Mouse (Mus musculus) MEL (cell line): ENCODE results near the gene Psap. TPM values are rescaled to one million over a fixed set of nuclear protein-coding genes. Genes with fewer than 3 reads are reported as not detected.

Source experiments
- DNase-seq: peaks from one replicate; pipeline ENCODE4 v3.0.0; 2011; ENCODE audit warnings: low read depth, low spot score
- H3K27ac ChIP-seq: 2 replicates; pipeline ENCODE4 v1.5.1; 2012; ENCODE audit warnings: low read depth, mild to moderate bottlenecking, control low read depth, low read length, moderate library complexity; ENCODE audit not compliant: control insufficient read depth
- H3K27me3 ChIP-seq, 2 experiments: fragments of 150-350 bp in 1 of 2; sonication (generic) in 1 of 2; 2 replicates each; pipeline ENCODE4 v1.6.1; 2012; ENCODE audit warnings: low read length in 2 of 2, mild to moderate bottlenecking in 2 of 2, improper control_type of control experiment in 1 of 2, moderate library complexity in 1 of 2; ENCODE audit not compliant: insufficient read depth in 2 of 2, control insufficient read depth in 1 of 2
- H3K36me3 ChIP-seq, 2 experiments: 2 replicates each; pipeline ENCODE4 v1.6.1; 2012 to 2014; ENCODE audit warnings: low read length in 2 of 2, improper control_type of control experiment in 1 of 2, inconsistent platforms in 1 of 2, mild to moderate bottlenecking in 1 of 2; ENCODE audit not compliant: insufficient read depth in 2 of 2, control insufficient read depth in 1 of 2
- H3K4me1 ChIP-seq, 2 experiments: fragments of 150-350 bp in 1 of 2; sonication (generic) in 1 of 2; 2 replicates each; pipeline ENCODE4 v1.6.1; 2012; ENCODE audit warnings: low read length in 2 of 2, improper control_type of control experiment in 1 of 2, mild to moderate bottlenecking in 1 of 2; ENCODE audit not compliant: insufficient read depth in 2 of 2, control insufficient read depth in 1 of 2
- H3K4me3 ChIP-seq, 2 experiments: fragments of 150-350 bp in 1 of 2; sonication (generic) in 1 of 2; 2 replicates each; pipeline ENCODE4 v1.5.1; 2012; ENCODE audit warnings: low read depth in 2 of 2, low read length in 2 of 2, mild to moderate bottlenecking in 2 of 2, moderate library complexity in 2 of 2, control low read depth in 1 of 2, improper control_type of control experiment in 1 of 2; ENCODE audit not compliant: control insufficient read depth in 1 of 2, insufficient read depth in 1 of 2
- H3K79me2 ChIP-seq: 2 replicates; pipeline ENCODE4 v1.6.1; 2012; ENCODE audit warnings: mild to moderate bottlenecking, low read length, moderate library complexity; ENCODE audit not compliant: control insufficient read depth, poor library complexity, insufficient read depth
- H3K9ac ChIP-seq: 2 replicates; pipeline ENCODE4 v1.6.1; 2012; ENCODE audit warnings: low read depth, mild to moderate bottlenecking, control low read depth, low read length, moderate library complexity; ENCODE audit not compliant: control insufficient read depth, poor library complexity, severe bottlenecking
- H3K9me3 ChIP-seq: fragments of 150-350 bp; sonication (generic); replicated peaks from 2 replicates; pipeline ENCODE4 v1.6.1; 2012; ENCODE audit warnings: mild to moderate bottlenecking, low read length, improper control_type of control experiment, moderate library complexity; ENCODE audit not compliant: insufficient read depth
- BHLHE40 ChIP-seq: IDR thresholded peaks from 2 replicates; pipeline ENCODE4 v1.6.1; 2012; ENCODE audit warnings: low read depth, mild to moderate bottlenecking, inconsistent platforms, low read length, improper control_type of control experiment, borderline replicate concordance
- CTCF ChIP-seq, 3 experiments: IDR thresholded peaks in 2 of 3; conservative IDR thresholded peaks in 1 of 3; 2 replicates each; pipeline ENCODE4 v1.5.1; 2011 to 2012; ENCODE audit warnings: low read length in 3 of 3, low read depth in 2 of 3, mild to moderate bottlenecking in 2 of 3, improper control_type of control experiment in 1 of 3, inconsistent platforms in 1 of 3, mixed read lengths in 1 of 3, moderate library complexity in 1 of 3; ENCODE audit not compliant: control insufficient read depth in 1 of 3, insufficient read depth in 1 of 3, poor library complexity in 1 of 3, severe bottlenecking in 1 of 3
- ELF1 ChIP-seq: IDR thresholded peaks from 2 replicates; pipeline ENCODE4 v1.6.1; 2014; ENCODE audit warnings: low read depth, mild to moderate bottlenecking, inconsistent platforms, low read length, improper control_type of control experiment, moderate library complexity
- EP300 ChIP-seq, 2 experiments: IDR thresholded peaks; 2 replicates each; pipeline ENCODE4 v1.6.1; 2011; ENCODE audit warnings: improper control_type of control experiment in 2 of 2, low read length in 2 of 2, low read depth in 1 of 2, mild to moderate bottlenecking in 1 of 2
- ETS1 ChIP-seq: IDR thresholded peaks from 2 replicates; pipeline ENCODE4 v1.6.1; 2012; ENCODE audit warnings: low read depth, mild to moderate bottlenecking, inconsistent platforms, low read length, improper control_type of control experiment, moderate library complexity
- GATA1 ChIP-seq: IDR thresholded peaks from 2 replicates; pipeline ENCODE4 v1.6.1; 2011; ENCODE audit warnings: low read depth, low read length, improper control_type of control experiment
- JUND ChIP-seq: IDR thresholded peaks from 2 replicates; pipeline ENCODE4 v1.6.1; 2011; ENCODE audit warnings: low read depth, mild to moderate bottlenecking, improper control_type of control experiment, low read length
- KAT2A ChIP-seq: conservative IDR thresholded peaks from 2 replicates; pipeline ENCODE4 v1.6.1; 2012; ENCODE audit warnings: low read depth, low read length, improper control_type of control experiment, inconsistent platforms
- MAZ ChIP-seq: IDR thresholded peaks from 2 replicates; pipeline ENCODE4 v1.6.1; 2012; ENCODE audit warnings: low read depth, mild to moderate bottlenecking, inconsistent platforms, low read length, improper control_type of control experiment
- MYC ChIP-seq: IDR thresholded peaks from 2 replicates; pipeline ENCODE4 v1.6.1; 2011; ENCODE audit warnings: low read depth, mild to moderate bottlenecking, low read length, improper control_type of control experiment, moderate library complexity
- RAD21 ChIP-seq: IDR thresholded peaks from 2 replicates; pipeline ENCODE4 v1.6.1; 2011; ENCODE audit warnings: mild to moderate bottlenecking, low read depth, low read length, improper control_type of control experiment
- RCOR1 ChIP-seq: IDR thresholded peaks from 2 replicates; pipeline ENCODE4 v1.6.1; 2012; ENCODE audit warnings: low read depth, mild to moderate bottlenecking, inconsistent platforms, low read length, improper control_type of control experiment
- SIN3A ChIP-seq: IDR thresholded peaks from 2 replicates; pipeline ENCODE4 v1.6.1; 2012; ENCODE audit warnings: low read length, improper control_type of control experiment, inconsistent platforms
- SMC3 ChIP-seq: IDR thresholded peaks from 2 replicates; pipeline ENCODE4 v1.6.1; 2011; ENCODE audit warnings: low read depth, low read length, improper control_type of control experiment
- TAL1 ChIP-seq: IDR thresholded peaks from 2 replicates; pipeline ENCODE4 v1.6.1; 2012; ENCODE audit warnings: mild to moderate bottlenecking, inconsistent platforms, low read length, moderate library complexity, mixed read lengths
- TCF12 ChIP-seq: IDR thresholded peaks from 2 replicates; pipeline ENCODE4 v1.6.1; 2014; ENCODE audit warnings: low read depth, mild to moderate bottlenecking, inconsistent platforms, low read length, improper control_type of control experiment, moderate library complexity
- USF1 ChIP-seq: IDR thresholded peaks from 2 replicates; pipeline ENCODE4 v1.6.1; 2014; ENCODE audit warnings: low read depth, mild to moderate bottlenecking, inconsistent platforms, low read length, improper control_type of control experiment, moderate library complexity
- ZNF384 ChIP-seq: IDR thresholded peaks from 2 replicates; pipeline ENCODE4 v1.6.1; 2012; ENCODE audit warnings: low read depth, mild to moderate bottlenecking, inconsistent platforms, low read length, improper control_type of control experiment
- polyA plus RNA-seq, 2 experiments: library from polyadenylated mRNA; stranded (reverse) in 1 of 2; unstranded in 1 of 2; fragments of >175 nt in 1 of 2; fragments of >200 nt in 1 of 2; gene quantifications; 2 replicates each; pipeline versions ENCODE4 v1.2.1 to v1.2.4; 2012; ENCODE audit warnings: low replicate concordance in 2 of 2, low read depth in 1 of 2; ENCODE audit not compliant: insufficient read length in 2 of 2, insufficient read depth in 1 of 2, missing spikeins in 1 of 2
- total RNA-seq: library from RNA; depleted of rRNA; stranded (reverse); fragments of 300-350 nt; gene quantifications from 2 replicates; pipeline ENCODE4 v1.2.3, GENCODE M21; 2012

Gene Psap
- total and polyA plus RNA-seq, 3 experiments, result 56.8 to 153 (median 106) TPM

- H3K9ac ChIP-seq, result no peak overlapping the region
- H3K36me3 ChIP-seq, result peaks cover 2 to 60% of the 10 kb centered on the region in 2 experiments; a peak in 3 of 4 replicates
- H3K9me3 ChIP-seq, result no peaks in the 10 kb centered on the region
- H3K79me2 ChIP-seq, result peaks cover 64% of the 10 kb centered on the region
- no peak overlapping the region for H3K27ac ChIP-seq
- peaks cover 25 to 79% of the 10 kb centered on the region in 2 experiments for H3K4me1 ChIP-seq
- TF ChIP-seq RAD21 (no peak), ELF1 (no peak), MAZ (no peak), SIN3A (no peak), BHLHE40 (no peak), JUND (no peak), RCOR1 (no peak), CTCF (IDR thresholded peaks at IDR 0.05 in 2 of 3, conservative IDR thresholded peaks at IDR 0.05 in 1 of 3; ENCODE audit: control insufficient read depth in 1 of 3, insufficient read depth in 1 of 3, low read depth in 2 of 3, low read length in 3 of 3, poor library complexity in 1 of 3, severe bottlenecking in 1 of 3) (no peak), TCF12 (no peak), USF1 (no peak)
- no peak overlapping the region for H3K4me3 ChIP-seq
- DNase-seq, result no peak
- no peaks in the 10 kb centered on the region for H3K27me3 ChIP-seq
These were observed 10.3 kb downstream of the Psap start for GRCm38 (mm10) chr10:60287726-60288125.

- Histone ChIP-seq H3K27ac (peak overlapping the region; percentile 76), H3K36me3 (peaks cover 3 to 48% of the 10 kb centered on the region in 2 experiments; a peak in 3 of 4 replicates)
- DNase-seq, result peak; percentile 85
These were observed 11.8 kb downstream of the Psap start for GRCm38 (mm10) chr10:60289216-60289615.

More at GRCm38 (mm10) chr10:60289216-60289615, 11.8 kb downstream of the Psap start:
- H3K9ac ChIP-seq, result no peak overlapping the region
- peak; percentile 68 for TF ChIP-seq RCOR1
- 0 out of 2 replicates have a peak, but pooled peaks have one; percentile 4 for TF ChIP-seq MAZ
- peak; percentile 16 to 59; a peak in 3 of 4 replicates for TF ChIP-seq EP300 (IDR thresholded peaks at IDR 0.05; ENCODE audit: low read depth in 1 of 2, low read length in 2 of 2)
- no peak for TF ChIP-seq SMC3
- no peak for TF ChIP-seq USF1
- TF ChIP-seq SIN3A, result peak; percentile 45; the same call in 1 of the 2 replicates
- 0 out of 2 replicates have a peak, but pooled peaks have one; percentile 2 for TF ChIP-seq TCF12
- TF ChIP-seq TAL1, result 0 out of 2 replicates have a peak, but pooled peaks have one; percentile 23
- no peak for TF ChIP-seq RAD21
- peak; percentile 66 for TF ChIP-seq GATA1
- no peak for TF ChIP-seq ZNF384
- no peak for TF ChIP-seq MYC
- TF ChIP-seq ETS1, result no peak; the same call in 1 of the 2 replicates
- no peak for TF ChIP-seq KAT2A
- H3K9me3 ChIP-seq, result no peaks in the 10 kb centered on the region
- no peaks in the 10 kb centered on the region for H3K27me3 ChIP-seq
- H3K4me3 ChIP-seq, result no peak overlapping the region; a peak in 1 of 4 replicates
- H3K4me1 ChIP-seq, result peaks cover 18 to 67% of the 10 kb centered on the region in 2 experiments
- H3K79me2 ChIP-seq, result peaks cover 58% of the 10 kb centered on the region
